Mouse (Mus musculus) C2C12 (cell line): ENCODE results near the gene Gbx2. TPM values are rescaled to one million over a fixed set of nuclear protein-coding genes. Genes with fewer than 3 reads are reported as not detected.

Experiments used
- H3K27me3 ChIP-seq: one replicate; pipeline ENCODE4 v1.6.1; 2011; ENCODE audit not compliant: control insufficient read depth, insufficient read depth, insufficient read length
- H3K36me3 ChIP-seq: one replicate; pipeline ENCODE4 v1.6.1; 2011; ENCODE audit not compliant: control insufficient read depth, insufficient read depth
- H3K4me3 ChIP-seq: one replicate; pipeline ENCODE4 v1.5.1; 2011; ENCODE audit warnings: mild to moderate bottlenecking, control low read depth; ENCODE audit not compliant: poor library complexity, insufficient read depth, severe bottlenecking
- H3K79me2 ChIP-seq: one replicate; pipeline ENCODE4 v1.6.1; 2011; ENCODE audit not compliant: control insufficient read depth, insufficient read depth
- H3K79me3 ChIP-seq: one replicate; pipeline ENCODE4 v1.6.1; 2011; ENCODE audit warnings: low read depth, control low read depth
- H3ac ChIP-seq: one replicate; pipeline ENCODE3; 2011; ENCODE audit warnings: low read depth; ENCODE audit not compliant: control insufficient read depth, insufficient read length
- CEBPB ChIP-seq: IDR thresholded peaks from one replicate; pipeline ENCODE4 v1.6.1; 2011; ENCODE audit warnings: low read depth, mild to moderate bottlenecking, control low read depth, moderate library complexity
- CTCF ChIP-seq: IDR thresholded peaks from one replicate; pipeline ENCODE4 v1.5.1; 2011; ENCODE audit not compliant: control insufficient read depth, insufficient read depth, insufficient read length
- FOSL1 ChIP-seq: IDR thresholded peaks from one replicate; pipeline ENCODE4 v1.8.0; 2011; ENCODE audit warnings: mild to moderate bottlenecking, low read length; ENCODE audit not compliant: poor library complexity, insufficient read depth, severe bottlenecking
- MAX ChIP-seq: IDR thresholded peaks from one replicate; pipeline ENCODE4 v1.6.1; 2011; ENCODE audit warnings: mild to moderate bottlenecking, control low read depth
- MYOD1 ChIP-seq: IDR thresholded peaks from one replicate; pipeline ENCODE4 v1.6.1; 2011; ENCODE audit warnings: low read depth; ENCODE audit not compliant: control insufficient read depth, insufficient read length
- MYOG ChIP-seq: IDR thresholded peaks from one replicate; pipeline ENCODE4 v1.6.1; 2011; ENCODE audit not compliant: control insufficient read depth, insufficient read length; ENCODE audit errors: extremely low read depth
- USF1 ChIP-seq: IDR thresholded peaks from one replicate; pipeline ENCODE4 v1.6.1; 2011; ENCODE audit warnings: low read depth, mild to moderate bottlenecking, control low read depth, moderate library complexity
- polyA plus RNA-seq: library from polyadenylated mRNA; unstranded; fragments of >200 nt; fragmentation: generic; extraction: Trizol; gene quantifications from one replicate; pipeline ENCODE4 v1.2.1, GENCODE M21; 2012; ENCODE audit warnings: missing spikeins

The Gbx2 gene
- polyA plus RNA-seq, 1 experiment: 0.16 TPM

DNA sequence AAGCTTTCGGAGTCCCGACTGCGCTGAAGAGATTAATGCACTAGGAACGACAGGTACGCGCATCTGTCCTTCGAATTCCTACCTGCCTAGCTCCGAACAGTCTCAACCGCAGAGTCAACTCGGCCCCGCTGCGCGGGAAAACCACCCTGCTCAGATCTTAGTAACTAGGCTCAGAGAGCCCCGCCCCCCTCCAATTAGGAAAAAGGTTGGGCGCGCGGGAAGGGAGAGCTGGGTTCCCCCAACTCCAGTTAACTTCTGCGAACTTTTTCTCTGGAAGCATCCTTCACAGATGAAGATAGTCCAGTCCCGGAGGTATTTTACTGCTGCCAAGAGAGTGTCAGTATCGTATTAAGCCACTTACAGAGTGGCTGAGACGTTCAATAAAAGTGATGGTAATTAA lies 2.8 kb upstream of the Gbx2 start:
- no peak overlapping the region for H3ac ChIP-seq
- no peak overlapping the region for H3K4me3 ChIP-seq
- peaks cover 62% of the 10 kb centered on the region for H3K27me3 ChIP-seq
- no peaks in the 10 kb centered on the region for H3K79me3 ChIP-seq
- H3K36me3 ChIP-seq: no peaks in the 10 kb centered on the region
- TF ChIP-seq FOSL1 (no peak), MAX (no peak), USF1 (no peak), MYOD1 (no peak), MYOG (no peak), CEBPB (no peak), CTCF (no peak)
- H3K79me2 ChIP-seq: no peaks in the 10 kb centered on the region

DNA sequence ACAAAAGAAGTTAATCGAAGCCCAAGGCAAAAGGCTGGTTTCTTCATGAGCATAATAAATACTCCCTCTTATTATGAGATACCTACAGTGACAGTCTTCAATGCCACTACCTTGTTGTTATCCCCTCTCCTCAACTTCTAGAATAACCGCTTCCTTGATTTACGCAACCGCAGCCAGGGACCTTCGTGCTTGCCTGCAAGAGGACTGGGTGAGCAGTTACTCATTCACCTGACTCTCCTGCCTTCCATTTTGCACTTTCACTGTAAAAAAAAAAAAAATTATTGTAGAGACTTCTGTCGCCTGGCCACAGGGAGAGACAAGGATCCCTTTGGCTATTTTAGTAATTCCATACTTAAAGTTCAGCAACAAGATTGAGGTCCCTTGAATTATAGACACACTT lies 2.0 kb upstream of the Gbx2 start:
- Histone ChIP-seq H3ac (no peak overlapping the region), H3K27me3 (peaks cover 67% of the 10 kb centered on the region), H3K79me2 (no peaks in the 10 kb centered on the region), H3K36me3 (no peaks in the 10 kb centered on the region), H3K79me3 (no peaks in the 10 kb centered on the region), H3K4me3 (no peak overlapping the region)
- TF ChIP-seq USF1 (no peak), MYOD1 (no peak), FOSL1 (no peak), CEBPB (no peak), CTCF (no peak), MAX (no peak), MYOG (no peak)

- TF ChIP-seq FOSL1 (no peak), MYOD1 (no peak), MAX (no peak), CTCF (no peak), CEBPB (no peak), MYOG (no peak), USF1 (no peak)
- Histone ChIP-seq H3K79me2 (no peaks in the 10 kb centered on the region), H3K36me3 (no peaks in the 10 kb centered on the region), H3K4me3 (no peak overlapping the region), H3K79me3 (no peaks in the 10 kb centered on the region), H3ac (no peak overlapping the region), H3K27me3 (peaks cover 68% of the 10 kb centered on the region)
Observed at GRCm38 (mm10) chr1:89932616-89933015, 1.6 kb upstream of the Gbx2 start.

DNA sequence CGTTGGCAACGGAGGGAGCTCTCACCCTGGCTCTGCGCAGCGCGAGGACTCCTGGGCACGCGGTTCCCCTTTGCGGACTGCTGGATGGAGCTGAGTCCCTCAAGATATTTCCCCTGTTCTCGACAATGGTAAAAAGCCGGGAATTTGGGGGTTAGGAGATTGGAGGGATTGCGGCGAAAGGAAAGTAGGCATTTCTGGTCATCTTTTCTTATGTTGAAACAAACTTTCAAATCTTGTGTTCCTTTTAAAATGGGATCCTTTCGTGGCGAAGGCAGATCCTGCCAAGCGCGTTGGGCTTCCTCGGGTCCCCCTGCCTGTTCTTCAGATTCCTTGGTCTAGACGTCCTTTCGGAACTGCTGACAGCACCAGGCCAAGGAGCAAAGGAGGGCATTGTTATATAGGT lies 1.0 kb upstream of the Gbx2 start:
- no peaks in the 10 kb centered on the region for H3K79me2 ChIP-seq
- H3K27me3 ChIP-seq: peaks cover 74% of the 10 kb centered on the region
- no peak overlapping the region for H3K4me3 ChIP-seq
- H3K36me3 ChIP-seq: no peaks in the 10 kb centered on the region
- TF ChIP-seq USF1: no peak
- no peaks in the 10 kb centered on the region for H3K79me3 ChIP-seq
- H3ac ChIP-seq: no peak overlapping the region

DNA sequence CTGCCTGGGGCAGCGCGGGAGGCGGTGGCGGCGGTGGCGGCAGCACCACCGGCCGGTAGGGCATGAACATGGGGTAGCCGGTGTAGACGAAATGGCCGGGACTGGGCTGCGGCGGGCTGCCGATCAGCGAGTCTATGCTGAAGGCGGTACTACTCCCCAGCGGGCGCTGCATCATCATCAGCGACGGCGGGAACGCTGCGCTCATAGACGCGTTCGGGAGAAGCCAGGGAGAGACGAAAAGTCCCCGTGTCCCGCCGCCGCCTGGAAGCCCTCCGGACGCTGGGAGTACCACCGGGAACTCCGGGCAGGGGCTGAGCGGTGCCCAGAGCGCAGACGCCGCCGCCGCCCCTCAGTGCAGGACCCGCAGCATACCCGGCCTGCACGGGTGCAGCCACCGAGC lies 428 bp downstream of the Gbx2 start:
- TF ChIP-seq MYOG: no peak
- TF ChIP-seq MYOD1: no peak
- no peak for TF ChIP-seq CTCF
- TF ChIP-seq MAX: no peak
- no peak for TF ChIP-seq FOSL1
- no peak for TF ChIP-seq USF1
- no peak for TF ChIP-seq CEBPB
- H3K79me3 ChIP-seq: no peaks in the 10 kb centered on the region
- H3K4me3 ChIP-seq: no peak overlapping the region
- no peaks in the 10 kb centered on the region for H3K36me3 ChIP-seq
- H3K79me2 ChIP-seq: no peaks in the 10 kb centered on the region
- H3K27me3 ChIP-seq: peaks cover 78% of the 10 kb centered on the region
- peak overlapping the region; percentile 25 for H3ac ChIP-seq

- Histone ChIP-seq H3K79me3 (no peaks in the 10 kb centered on the region), H3K4me3 (no peak overlapping the region), H3ac (peak overlapping the region; percentile 16), H3K27me3 (peaks cover 77% of the 10 kb centered on the region), H3K36me3 (no peaks in the 10 kb centered on the region), H3K79me2 (no peaks in the 10 kb centered on the region)
- TF ChIP-seq CTCF: no peak
- TF ChIP-seq USF1: no peak
- TF ChIP-seq CEBPB: no peak
- TF ChIP-seq MYOG: no peak
Observed at GRCm38 (mm10) chr1:89929721-89930505, 1.1 kb downstream of the Gbx2 start.
